Mouse (Mus musculus) frontal cortex, postnatal 25 days (tissue): ENCODE data around the gene Ticrr.
A peak's percentile ranks its signal among the peaks of the same experiment; 100 is the strongest.

Experiments
- DNase-seq, 2 experiments: peaks; one replicate each; pipeline ENCODE4 v3.0.0; 2022; ENCODE audit warnings: low spot score in 2 of 2

The Ticrr gene

DNA sequence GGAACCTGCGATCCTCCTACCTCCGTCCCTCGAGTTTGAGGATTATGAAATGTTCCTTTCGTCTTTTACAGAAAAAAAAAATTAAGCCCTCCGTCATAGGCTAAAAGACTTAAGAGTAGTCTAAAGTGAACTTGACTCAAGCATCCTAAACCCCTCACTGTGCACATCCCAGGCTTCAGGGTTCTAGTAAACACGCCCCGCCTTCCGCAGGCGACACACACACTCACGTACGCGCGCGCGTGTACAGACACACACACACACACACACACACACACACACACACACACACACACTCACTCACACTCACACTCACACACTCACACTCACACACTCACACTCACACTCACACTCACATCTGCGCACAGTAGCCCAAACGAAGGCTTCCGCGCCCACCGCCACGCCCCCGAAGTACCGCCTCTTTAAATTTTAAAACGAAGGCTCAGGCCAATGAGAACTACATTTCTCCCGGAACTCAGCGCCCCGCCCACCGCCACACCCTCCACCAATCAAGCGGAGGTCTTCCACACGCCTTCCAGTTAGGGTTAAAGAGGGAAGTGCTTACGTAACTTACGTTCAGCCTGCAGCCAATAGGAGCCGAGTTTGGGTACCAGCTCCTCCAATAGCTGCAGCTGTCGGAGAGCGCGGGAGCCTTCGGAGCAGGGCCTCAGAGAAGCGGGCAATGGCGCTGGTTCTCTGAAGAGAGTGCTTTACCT, at the start of gene Ticrr:
Ticrr (plus strand) TSS at position 619 of the 713 bp plus-strand sequence.
- DNase-seq, result peak; percentile 89 to 93

- no peak for DNase-seq
Observed at GRCm38 (mm10) chr7:79611901-79612300, 48.1 kb upstream of the Ticrr start.

DNA sequence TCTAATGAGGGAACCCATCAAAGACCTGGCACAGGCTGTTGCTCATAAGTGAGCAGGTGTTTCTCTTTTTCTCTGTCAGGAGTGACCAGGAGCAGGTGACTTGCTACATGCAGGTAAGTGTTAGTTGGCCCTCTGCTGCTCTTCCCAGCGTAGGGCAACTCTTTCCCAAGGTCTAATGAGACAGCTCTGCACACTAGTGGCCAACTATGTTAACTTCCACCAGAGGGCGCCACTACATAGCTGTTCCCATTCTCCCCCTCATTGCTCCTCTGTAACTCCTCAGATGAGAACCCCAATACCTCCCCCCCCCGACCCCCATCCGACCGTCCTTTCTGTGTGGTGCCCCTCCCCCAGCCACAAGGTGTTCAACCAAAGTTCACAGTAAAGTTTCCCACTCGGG, 47.2 kb upstream of the Ticrr start:
- peak in 1 of 2 experiments; percentile 55 for DNase-seq

DNA sequence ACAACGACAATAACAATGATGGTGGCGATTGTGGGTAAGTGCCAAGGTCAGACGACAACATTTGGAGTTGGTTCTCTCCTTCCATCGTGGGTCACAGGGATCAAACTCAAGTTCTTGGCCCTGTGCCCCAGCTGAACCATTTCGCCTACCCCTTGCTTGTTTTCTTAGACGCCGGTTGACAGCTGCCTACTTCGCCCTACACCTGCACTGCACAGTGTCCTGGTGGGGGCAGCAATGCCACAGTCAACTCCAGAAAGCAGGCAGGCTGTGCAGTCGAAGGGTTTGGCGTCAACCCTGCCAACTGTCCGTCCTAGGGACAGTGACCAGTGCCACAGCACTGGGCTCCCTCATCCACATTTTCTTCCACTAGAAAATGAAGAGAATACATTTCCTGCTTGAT, 46.7 kb upstream of the Ticrr start:
- no peak for DNase-seq

GRCm38 (mm10) chr7:79615008-79615407, 45.0 kb upstream of the Ticrr start:
- no peak for DNase-seq

DNA sequence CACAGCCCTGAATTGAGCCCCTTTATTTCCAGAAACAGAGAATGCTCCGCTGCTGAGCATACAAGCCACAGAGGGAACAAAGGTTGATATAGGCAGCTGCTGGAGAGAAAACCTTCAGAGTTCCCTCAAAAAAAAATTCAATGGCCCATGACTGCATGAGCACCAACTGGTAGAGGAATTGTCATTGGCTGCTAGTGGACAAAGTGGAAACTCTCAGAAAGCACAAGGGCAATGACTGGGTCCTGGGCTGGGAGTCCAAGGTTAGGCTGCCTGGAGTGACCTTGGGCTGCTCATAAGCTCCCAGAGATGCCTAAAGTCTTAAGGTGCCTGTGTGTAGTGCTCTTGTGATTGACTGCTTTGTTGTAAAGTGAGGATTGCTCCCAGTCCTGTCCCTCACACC, 44.1 kb upstream of the Ticrr start:
- DNase-seq, result no peak

GRCm38 (mm10) chr7:79617418-79617817, 42.6 kb upstream of the Ticrr start, which contains the start of gene Rhcg:
Gene Rhcg (minus strand): TSS chr7:79617657.
- no peak for DNase-seq

DNA sequence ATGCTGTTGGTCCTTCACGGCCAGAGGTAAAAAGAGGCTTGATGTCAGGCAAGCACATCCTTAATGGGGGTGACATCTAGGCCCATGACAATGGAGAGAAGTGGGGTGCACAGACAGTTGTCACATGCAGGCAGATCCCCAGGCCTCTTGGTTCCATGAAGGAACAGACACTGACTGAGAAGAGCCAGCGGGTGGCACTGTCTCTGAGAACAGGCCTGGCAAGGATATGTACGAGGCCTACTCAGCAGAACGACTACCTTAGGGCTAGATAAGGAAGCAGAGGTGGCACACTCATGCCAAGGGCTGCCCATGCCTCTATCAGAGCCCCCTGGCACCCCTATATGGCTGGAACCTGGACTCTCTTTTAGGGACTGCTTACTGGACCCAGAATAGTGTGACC, 40.5 kb upstream of the Ticrr start:
- no peak for DNase-seq

GRCm38 (mm10) chr7:79623086-79623485, 36.9 kb upstream of the Ticrr start:
- no peak for DNase-seq

GRCm38 (mm10) chr7:79626170-79626569, 33.8 kb upstream of the Ticrr start:
- DNase-seq, result no peak

DNA sequence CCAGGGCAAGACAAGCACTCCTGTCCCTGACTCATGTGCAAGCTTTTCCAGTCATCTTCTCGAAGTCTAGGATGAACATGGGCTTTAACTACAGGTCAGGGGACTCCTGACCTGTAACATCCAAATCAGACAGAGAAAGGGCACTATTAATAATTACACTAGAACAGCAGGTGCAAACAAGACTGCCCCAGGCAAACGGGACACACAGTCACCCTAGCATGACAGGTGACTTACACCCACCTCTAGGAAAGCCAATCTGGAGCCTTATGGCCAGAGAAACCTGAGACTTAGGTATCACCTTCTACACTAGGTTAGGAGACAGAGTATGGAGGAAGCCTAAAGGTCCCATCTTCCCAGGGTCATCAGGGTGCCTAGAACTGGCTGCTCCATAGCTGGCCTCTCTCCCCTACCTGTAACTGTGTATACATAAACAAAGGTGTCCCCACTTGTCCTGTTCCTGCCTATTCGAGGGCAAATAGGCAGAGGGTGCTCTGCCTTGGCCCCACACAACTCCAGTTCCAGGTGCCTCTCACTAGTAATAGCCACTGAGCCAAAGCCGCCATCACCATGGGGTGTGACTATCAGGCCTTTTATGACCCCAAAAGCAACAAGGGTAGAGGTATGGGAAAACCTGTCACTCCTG, 31.6 kb upstream of the Ticrr start:
- no peak for DNase-seq

DNA sequence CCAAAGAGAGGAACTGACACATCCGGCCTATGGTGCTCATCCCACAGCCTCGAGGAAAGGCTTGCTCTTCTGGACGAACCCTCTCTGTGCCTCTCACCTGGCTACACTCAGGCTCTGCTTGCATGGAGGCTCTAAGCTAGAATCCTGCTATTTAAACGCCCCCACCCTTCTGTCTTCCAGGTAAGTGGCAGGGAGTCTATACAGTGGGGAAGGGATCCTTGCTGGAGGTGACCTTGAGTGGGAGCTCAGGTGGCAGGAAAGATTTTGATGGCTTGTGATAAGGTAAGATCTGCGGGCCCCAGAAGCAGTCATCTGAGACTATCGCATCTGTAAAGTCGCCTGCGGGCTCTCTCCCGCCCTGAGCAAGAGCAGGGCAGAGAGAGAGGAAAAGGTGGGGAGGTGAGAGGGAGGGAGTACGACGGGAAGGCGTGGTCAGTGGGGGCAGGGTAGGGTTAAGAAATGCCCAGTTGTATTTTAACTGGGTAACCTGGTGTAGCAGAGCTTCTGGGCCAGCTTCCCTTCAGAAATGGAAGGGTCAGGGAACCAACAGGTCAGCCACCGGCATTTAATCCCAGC, 28.1 kb upstream of the Ticrr start:
- no peak for DNase-seq

DNA sequence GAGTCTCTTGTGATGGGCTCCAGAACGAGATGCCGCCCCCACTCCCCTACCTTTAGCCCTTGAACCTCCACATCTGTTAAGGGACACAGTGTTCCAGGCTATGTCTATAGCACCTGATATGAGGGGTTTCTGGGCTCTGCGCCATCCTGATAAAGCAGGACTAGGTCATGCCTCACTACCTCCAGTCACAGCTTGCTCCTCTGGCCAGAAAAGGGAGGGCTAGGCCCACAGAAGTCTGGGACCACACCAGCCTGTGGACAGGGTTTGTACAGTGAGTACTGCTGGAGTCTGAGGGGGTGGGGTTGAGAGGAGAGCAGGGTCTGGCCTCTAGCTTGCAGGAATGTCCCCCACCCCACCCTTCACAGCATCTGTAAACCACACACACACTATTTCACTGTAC, 12.8 kb upstream of the Ticrr start:
- DNase-seq, result no peak

DNA sequence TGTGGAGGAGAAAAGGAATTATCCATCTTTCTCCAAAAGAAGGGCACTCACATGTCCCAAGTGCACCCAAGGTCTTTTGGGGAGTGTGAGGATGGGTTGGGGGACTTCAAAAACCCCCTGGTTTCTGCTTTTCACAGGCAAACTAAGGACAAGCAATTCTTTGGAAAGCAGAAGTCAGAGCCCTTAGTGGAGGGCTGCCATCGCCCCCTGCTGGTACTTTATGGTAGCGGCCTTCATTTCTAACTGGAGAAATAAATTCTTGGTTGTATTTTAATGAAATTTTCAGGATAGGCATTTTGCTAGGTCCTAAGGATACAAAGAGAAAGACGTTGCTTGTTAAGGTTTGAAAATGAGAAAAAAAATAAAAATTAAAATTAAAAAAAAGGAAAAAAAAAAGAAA, 11.0 kb upstream of the Ticrr start:
- DNase-seq, result peak; percentile 56 to 57

DNA sequence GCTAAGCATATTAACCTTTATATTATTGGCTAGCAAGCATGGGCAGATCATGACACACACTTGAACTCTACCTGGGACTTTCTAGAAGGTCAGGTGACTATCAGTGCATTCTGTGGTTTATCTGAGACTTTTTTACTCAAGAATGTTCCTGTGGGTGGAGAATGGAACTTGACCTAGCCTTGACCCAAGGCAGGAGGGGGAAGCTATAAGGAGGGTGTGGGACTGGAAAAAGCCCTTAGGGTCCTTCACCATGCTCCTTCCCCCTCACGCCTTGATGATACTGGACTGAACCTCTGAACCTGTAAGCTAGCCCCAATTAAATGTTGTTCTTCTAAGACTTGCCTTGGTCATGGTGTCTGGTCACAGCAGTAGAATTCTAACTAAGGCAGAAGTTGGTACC, 5.8 kb upstream of the Ticrr start:
- no peak for DNase-seq

GRCm38 (mm10) chr7:79654586-79654985, 5.4 kb upstream of the Ticrr start:
- DNase-seq, result no peak

DNA sequence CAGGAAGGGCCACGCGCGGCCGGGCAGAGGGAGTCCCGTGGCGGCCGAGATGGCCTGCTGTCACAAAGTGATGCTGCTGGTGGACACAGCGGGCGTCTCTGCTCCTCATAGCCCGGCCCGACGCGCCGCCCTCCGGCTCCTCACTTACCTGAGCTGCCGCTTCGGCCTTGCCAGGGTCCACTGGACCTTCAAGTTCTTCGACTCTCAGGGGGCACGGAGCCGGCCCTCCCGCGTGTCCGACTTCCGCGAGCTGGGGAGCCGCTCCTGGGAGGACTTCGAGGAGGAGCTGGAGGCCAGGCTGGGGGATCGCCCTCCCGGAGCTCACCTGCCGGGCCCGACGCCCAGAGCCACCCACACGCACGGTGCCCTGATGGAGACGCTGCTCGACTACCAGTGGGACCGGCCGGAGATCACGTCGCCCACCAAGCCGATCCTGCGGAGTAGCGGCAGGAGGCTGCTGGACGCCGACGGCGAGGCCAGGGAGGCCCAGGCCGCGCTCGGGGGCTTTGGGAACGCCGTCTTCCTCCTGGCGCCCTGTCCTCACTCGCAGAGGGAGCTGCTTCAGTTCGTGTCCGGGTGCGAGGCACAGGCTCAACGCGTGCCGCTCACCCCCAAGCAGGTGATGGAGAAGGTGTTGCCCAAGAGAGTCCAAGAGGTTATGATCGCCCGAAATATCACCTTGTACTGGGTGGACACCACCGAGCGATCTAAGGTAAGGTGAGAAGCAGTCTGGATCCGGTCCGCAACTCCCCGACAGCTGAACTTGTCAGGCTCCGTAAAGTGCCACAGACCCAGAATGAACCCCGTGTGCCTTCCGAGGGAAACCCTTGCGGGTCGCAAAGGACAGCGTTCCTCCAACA, 525 bp downstream of the Ticrr start:
- no peak for DNase-seq

- no peak for DNase-seq
Observed at GRCm38 (mm10) chr7:79661253-79661890, 1.4 kb downstream of the Ticrr start.

DNA sequence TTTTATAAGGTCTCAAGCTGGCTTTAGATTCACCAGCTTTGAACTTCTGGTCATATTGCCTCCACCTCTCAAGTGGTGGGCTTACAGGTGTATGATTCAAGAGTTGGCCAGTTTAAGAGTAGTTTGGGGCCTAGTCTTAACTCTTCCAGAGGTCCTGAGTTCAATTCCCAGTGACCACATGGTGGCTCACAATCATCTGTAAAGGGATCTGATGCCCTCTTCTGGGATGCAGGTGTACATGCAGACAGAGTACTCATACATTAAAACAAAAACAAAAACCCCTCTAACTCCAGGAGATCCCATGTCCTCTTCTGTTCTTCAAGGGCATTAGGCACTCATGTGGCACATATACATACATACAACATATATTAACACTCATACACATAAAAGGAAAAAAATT, 6.7 kb downstream of the Ticrr start:
- no peak for DNase-seq

- DNase-seq, result no peak
Observed at GRCm38 (mm10) chr7:79670900-79671604, 11.1 kb downstream of the Ticrr start.

DNA sequence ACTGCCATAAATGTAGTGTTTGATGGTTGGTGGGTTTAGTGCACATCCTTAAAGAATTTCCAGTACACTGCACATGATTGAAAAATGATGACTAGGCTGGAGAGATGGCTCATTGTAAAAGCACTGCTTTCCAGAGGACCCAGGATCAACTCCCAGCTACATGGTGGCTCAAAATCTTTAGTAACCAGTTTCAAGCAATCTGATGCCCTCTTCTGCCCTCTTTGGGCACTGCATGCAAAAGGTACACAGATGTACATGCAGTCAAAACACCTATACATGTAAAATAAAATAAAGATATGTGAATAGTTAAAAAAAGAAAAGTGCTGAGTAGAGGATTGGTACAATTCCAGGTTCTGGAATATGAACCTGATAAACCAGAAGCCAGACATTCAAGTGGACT, 19.2 kb downstream of the Ticrr start:
- DNase-seq, result no peak
